Mouse (Mus musculus) spleen, postnatal 10 days (tissue): ENCODE measurements around the gene Ccdc191.

Source experiments
- DNase-seq, 2 experiments: peaks; one replicate each; pipeline ENCODE4 v3.0.0; 2021 to 2022; ENCODE audit warnings: low spot score in 2 of 2

The Ccdc191 gene

DNA sequence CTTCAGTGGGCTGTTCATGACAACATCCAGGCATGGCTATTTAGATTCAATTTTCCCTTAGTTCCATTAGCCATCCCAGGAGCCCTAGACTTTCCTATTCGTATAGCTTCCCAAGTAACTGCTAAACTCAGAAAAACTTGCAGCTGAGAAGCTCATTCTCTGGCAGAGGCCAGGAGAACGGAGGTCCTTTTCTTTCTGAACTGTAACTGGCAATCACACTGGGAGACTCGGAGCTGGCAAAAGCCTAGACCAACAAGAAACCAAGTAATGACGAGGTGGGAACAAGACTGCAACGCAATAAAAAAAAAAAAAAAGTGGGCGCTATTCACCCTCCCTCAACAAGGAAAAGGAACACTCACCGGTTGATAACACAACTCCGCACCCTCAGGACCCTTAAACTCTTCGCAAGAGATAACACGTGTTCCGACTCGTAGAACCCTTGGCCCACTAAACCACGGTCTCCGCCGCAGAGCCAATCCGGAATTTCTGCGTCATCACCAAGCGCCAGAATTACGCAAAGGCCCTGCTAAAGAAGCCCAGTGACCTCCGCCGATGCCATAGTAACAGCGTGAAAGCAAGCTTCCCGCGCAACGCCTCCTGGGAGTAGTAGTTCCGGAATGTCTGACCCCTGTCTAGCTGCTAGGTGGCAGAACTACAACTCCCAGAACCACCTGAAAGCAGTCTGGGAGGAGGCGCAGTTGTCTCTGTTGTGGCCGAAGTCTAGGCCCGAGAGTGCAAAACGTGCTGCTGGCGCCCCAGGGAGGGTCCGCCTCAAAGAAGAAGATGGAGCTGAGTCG lies at the start of gene Ccdc191:
Ccdc191 (plus strand) TSS at position 593 of the 797 bp plus-strand sequence.
- DNase-seq, result peak; percentile 93 to 99

DNA sequence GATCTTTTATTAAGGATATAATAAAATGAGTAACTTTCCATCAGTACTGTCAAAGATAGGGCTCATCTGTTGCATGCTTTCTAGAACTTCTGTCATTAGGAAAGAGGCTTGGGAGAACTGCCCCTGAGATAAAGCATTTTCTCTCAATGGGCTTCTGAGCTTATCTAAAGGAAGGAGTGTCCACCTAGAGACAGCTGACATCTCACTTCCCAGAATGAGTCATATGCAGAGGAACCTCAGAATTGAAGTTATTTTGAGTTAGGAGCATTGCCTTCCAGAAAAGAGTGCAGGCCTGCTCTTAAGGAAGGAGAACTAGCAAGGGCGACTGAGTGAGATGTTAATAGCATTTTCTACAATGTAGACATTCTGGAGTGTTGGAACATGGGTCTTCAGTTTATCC lies 48.4 kb upstream of the Ccdc191 start:
- DNase-seq, result no peak

DNA sequence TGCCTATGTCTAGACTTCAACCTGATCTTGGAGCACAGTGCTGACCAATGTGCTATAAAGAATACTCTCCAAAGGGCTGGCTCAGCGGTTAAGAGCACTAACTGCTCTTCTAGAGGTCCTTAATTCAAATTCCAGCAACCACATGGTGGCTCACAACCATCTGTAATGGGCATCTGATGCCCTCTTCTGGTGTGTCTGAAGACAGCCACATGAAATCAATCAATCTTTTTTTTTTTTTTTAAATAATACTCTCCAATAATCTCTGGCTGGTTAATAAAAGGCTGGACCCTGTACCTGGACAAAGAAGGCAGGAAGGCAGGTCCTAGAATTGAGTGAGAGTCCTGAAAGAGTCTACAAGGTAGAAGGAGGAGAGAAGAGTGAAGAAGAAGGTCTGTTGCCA lies 39.8 kb upstream of the Ccdc191 start:
- DNase-seq, result no peak

GRCm38 (mm10) chr16:43858941-43859476 lies 30.6 kb upstream of the Ccdc191 start:
- no peak for DNase-seq

DNA sequence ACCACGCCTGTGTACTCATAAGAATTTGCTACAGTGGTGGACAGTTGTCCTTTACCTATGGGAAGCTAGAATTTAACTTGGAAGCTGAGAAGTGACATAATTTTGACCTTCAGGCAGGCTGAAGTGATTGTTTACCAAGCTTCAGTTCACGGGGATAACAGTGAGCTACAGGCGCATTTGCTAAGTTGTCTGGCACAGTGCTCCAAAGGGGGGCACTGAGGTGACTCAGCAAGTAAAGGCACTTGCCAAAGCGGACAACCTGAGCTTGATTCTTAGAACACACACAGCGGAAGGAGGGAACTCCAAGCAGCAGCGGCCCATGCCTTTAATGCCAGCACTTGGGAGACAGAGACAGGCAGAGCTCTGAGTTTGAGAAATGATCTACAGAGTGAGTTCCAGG lies 29.0 kb upstream of the Ccdc191 start:
- DNase-seq, result no peak

- no peak for DNase-seq
These were observed 19.8 kb upstream of the Ccdc191 start for GRCm38 (mm10) chr16:43869805-43870204.

DNA sequence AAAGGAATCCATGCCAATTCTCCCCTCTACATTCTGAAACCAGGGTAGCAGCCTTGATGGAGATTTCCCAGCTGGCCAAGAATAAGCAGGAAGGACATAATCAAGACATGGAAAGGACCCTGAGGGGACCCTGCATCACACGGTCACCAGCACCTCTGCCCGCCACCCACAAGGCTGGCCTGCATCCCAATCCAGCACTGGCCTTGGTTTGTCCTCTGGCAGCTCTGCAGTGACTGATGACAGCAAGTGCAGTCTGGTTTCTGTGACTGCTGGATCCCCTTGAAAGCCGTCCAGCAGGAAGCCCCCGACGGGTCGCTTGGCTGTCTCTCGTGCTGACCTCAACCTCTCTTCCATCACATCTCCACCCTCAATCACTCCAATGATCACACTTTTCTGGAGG lies 18.2 kb upstream of the Ccdc191 start:
- no peak for DNase-seq

DNA sequence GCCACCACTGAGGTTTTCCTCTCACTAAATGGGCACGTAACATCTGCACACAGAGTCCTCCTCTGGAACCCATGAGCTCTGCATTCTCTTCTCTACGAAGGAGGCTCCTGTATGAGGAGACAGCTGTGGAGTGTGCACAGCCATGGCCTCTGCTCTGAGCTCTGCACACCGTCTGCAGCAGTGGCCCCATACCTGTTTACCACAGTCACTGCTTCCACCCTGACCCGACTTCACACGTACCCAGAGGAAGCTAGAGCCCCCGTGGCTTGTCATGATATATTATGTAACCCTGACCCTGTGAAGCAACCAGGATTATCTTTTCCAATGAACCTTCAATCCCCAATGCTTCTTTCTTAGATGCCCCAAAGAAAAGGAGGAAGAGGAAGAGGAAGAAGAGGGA lies 9.8 kb upstream of the Ccdc191 start:
- DNase-seq, result no peak

DNA sequence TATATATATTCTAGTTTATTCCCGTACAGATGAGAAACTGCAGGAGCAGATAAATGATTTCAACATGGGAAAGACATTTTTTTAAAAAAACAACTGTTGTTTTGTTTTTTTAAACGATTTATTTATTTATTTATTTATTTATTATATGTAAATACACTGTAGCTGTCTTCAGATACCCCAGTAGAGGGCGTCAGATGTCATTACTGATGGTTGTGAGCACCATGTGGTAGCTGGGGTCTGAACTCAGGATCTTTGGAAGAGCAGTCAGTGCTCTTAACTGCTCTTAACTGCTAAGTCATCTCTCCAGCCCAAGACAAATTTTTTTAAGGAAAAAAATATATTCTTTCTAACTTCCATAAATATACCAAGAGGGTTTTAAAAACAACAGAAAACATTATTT lies 8.0 kb upstream of the Ccdc191 start:
- no peak for DNase-seq

- no peak for DNase-seq
These were observed 7.3 kb upstream of the Ccdc191 start for GRCm38 (mm10) chr16:43882329-43882728.

DNA sequence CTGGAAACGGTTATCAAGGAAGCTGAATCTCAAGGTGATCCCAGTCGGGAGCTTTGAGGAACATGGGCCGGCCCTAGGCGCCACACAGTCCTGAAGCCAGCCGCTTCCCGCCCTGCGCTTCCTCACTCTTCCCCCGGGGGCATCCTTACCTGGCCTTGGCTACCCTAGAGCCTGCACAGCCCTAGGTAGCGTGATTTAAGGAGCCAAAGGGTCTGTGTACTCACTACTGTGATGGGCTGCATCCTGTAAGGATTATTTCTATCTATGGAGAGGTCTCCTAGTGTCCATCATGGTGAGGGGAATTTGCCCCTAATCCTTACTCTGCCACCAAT lies 371 bp downstream of the Ccdc191 start:
- no peak for DNase-seq

GRCm38 (mm10) chr16:43890747-43891336 lies 1.2 kb downstream of the Ccdc191 start:
- no peak for DNase-seq

DNA sequence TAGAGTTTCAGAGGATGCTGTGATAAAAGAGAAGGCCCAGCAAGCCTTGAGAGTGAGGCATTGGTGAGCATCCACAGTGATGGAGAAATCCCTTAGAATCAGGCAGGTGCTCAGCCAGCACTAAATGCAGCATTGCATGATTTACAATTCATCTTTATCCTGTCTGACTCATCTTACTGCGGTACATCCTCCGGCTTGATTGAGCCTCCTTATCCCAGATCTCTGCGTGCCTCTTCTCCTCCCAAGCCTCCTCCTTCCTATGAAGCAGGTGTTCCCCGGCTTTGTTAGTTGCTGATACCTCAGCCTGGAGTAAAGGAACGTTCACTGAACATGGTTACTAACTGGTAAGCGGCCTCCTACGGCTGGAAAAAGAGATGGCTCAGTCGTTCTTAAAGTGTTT lies 4.9 kb downstream of the Ccdc191 start:
- no peak for DNase-seq

DNA sequence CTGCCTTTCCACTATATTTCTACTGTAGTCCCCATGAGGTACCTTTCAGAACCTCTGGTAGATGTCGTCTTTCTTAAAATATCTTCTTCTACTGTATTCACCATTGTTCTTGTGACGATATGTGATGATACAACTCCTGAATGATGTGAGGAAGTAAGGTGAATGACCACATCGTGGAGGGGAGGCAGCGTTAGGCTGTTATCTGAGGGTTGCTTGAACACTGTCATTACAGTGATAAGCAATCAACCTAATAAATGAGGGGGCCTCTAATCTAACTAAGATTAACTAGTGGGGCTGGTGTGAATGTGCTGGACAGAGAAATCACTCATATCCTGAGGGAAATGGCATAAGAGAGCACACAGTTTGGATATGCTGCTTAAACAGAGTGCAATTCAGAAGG lies 10.5 kb downstream of the Ccdc191 start:
- DNase-seq, result no peak

- DNase-seq, result no peak
These were observed 11.0 kb downstream of the Ccdc191 start for GRCm38 (mm10) chr16:43900571-43900970.

GRCm38 (mm10) chr16:43908881-43909280 lies 19.3 kb downstream of the Ccdc191 start:
- peak in 1 of 2 experiments; percentile 25 for DNase-seq

GRCm38 (mm10) chr16:43918867-43919266 lies 29.3 kb downstream of the Ccdc191 start:
- DNase-seq, result no peak

- no peak for DNase-seq
These were observed 32.4 kb downstream of the Ccdc191 start for GRCm38 (mm10) chr16:43922024-43922423.

DNA sequence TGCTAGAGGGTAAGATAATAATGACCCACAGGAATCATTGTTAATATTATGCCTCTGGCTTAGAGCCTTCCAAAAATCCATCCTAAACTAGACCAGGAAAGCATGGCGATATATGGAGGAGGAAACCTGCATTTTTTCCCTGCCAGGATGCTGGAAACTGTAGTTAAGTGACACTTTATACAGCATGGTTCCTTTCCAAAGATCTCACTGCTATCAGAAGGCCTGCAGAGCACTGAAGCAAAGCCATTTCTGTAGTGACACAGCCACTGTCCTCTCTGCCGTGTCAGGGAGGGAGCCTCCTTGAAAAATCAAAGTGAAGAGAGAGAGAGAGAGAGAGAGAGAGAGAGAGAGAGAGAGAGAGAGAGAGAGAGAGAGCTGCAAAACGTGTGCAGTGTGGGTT lies 33.0 kb downstream of the Ccdc191 start:
- no peak for DNase-seq

- no peak for DNase-seq
These were observed 35.5 kb downstream of the Ccdc191 start for GRCm38 (mm10) chr16:43925001-43925558.

GRCm38 (mm10) chr16:43925846-43926245 lies 36.2 kb downstream of the Ccdc191 start:
- no peak for DNase-seq

- no peak for DNase-seq
These were observed 36.8 kb downstream of the Ccdc191 start, which contains the start of gene Qtrt2 for GRCm38 (mm10) chr16:43926341-43926859. TSS of gene Qtrt2 (minus strand) at chr16:43926809.

DNA sequence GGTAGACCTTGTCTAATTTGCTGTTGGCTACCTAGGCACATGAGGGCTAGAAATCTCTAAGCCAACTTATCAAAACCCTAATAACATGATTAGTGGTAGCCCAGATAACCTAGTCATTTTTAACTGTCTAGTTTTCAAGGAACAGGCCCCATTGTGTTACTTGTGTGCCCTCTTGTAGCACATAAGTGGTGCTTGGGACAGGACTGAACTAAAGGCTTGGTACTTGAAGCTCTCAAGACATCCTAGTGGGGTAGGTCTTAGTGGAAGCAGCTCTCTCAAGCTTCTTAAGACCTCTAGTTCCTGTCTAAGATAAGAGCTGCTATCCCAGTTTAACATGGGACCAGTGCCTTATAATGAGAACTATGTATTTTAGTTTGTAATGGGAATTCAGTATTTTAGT lies 41.0 kb downstream of the Ccdc191 start:
- no peak for DNase-seq
